Mouse (Mus musculus) lung, postnatal 36 days (tissue): ENCODE measurements at regions not wholly inside any gene's neighbourhood (a gene's known extent, or its start where the extent isn't known, plus 50 kb on each side); places are given as distances from the start of the nearest gene placed in this dataset.

Experiments used
- DNase-seq: peaks from one replicate; pipeline ENCODE4 v3.0.0; 2022; ENCODE audit warnings: mixed read lengths

- DNase-seq: no peak
These were observed 169.8 kb downstream of the Arrdc4 start for GRCm38 (mm10) chr7:68579216-68579615.

- DNase-seq: no peak
These were observed 177.7 kb downstream of the Arrdc4 start for GRCm38 (mm10) chr7:68571315-68571714.

- DNase-seq: no peak
These were observed 180.9 kb downstream of the Arrdc4 start for GRCm38 (mm10) chr7:68568127-68568510.

- no peak for DNase-seq
These were observed 181.5 kb downstream of the Arrdc4 start for GRCm38 (mm10) chr7:68567452-68568126.

- no peak for DNase-seq
These were observed 189.3 kb downstream of the Arrdc4 start for GRCm38 (mm10) chr7:68559440-68560343.

GRCm38 (mm10) chr7:68550330-68550729 is 198.7 kb downstream of the Arrdc4 start:
- no peak for DNase-seq

- DNase-seq: no peak
These were observed 200.9 kb downstream of the Arrdc4 start for GRCm38 (mm10) chr7:68548176-68548575.

GRCm38 (mm10) chr7:68544136-68544535 is 204.9 kb downstream of the Arrdc4 start:
- peak; percentile 0 for DNase-seq

GRCm38 (mm10) chr7:68509096-68509495 is 235.5 kb downstream of the Fam169b start:
- no peak for DNase-seq

GRCm38 (mm10) chr7:68491143-68491810 is 217.6 kb downstream of the Fam169b start:
- peak; percentile 7 for DNase-seq

- no peak for DNase-seq
These were observed 213.0 kb downstream of the Fam169b start for GRCm38 (mm10) chr7:68486676-68487075.

GRCm38 (mm10) chr7:68482553-68482952 is 208.9 kb downstream of the Fam169b start:
- no peak for DNase-seq

- peak; percentile 69 for DNase-seq
These were observed 207.1 kb downstream of the Fam169b start for GRCm38 (mm10) chr7:68480770-68481169.

GRCm38 (mm10) chr7:68480336-68480735 is 206.7 kb downstream of the Fam169b start:
- no peak for DNase-seq

- no peak for DNase-seq
These were observed 204.4 kb downstream of the Fam169b start for GRCm38 (mm10) chr7:68478044-68478443.

- no peak for DNase-seq
These were observed 199.2 kb downstream of the Fam169b start for GRCm38 (mm10) chr7:68472800-68473199.

- no peak for DNase-seq
These were observed 197.3 kb downstream of the Fam169b start for GRCm38 (mm10) chr7:68470983-68471382.

- DNase-seq: no peak
These were observed 194.9 kb downstream of the Fam169b start for GRCm38 (mm10) chr7:68468574-68468973.

GRCm38 (mm10) chr7:68457842-68458241 is 184.2 kb downstream of the Fam169b start:
- DNase-seq: no peak

GRCm38 (mm10) chr7:68455451-68455850 is 181.8 kb downstream of the Fam169b start:
- no peak for DNase-seq

- no peak for DNase-seq
These were observed 179.5 kb downstream of the Fam169b start for GRCm38 (mm10) chr7:68453028-68453692.

GRCm38 (mm10) chr7:68444426-68445095 is 170.9 kb downstream of the Fam169b start:
- no peak for DNase-seq
